Mouse (Mus musculus): ENCODE measurements around the gene Coq8b. TPM values are rescaled to one million over a fixed set of nuclear protein-coding genes. Genes with fewer than 3 reads are reported as not detected.

Coq8b gene
- polyA plus RNA-seq, 1 experiment from 2014 or later, result 13.9 TPM

GRCm38 (mm10) chr7:27285698-27286066 is 52.9 kb downstream of the Coq8b start:
- Histone ChIP-seq H3K4me3 (peak overlapping the region; percentile 42), H3K4me1 (peaks cover 10% of the 10 kb centered on the region; the same call in 1 of the 2 replicates), H3K27me3 (ENCODE audit: insufficient read depth, poor library complexity, severe bottlenecking) (peaks cover 15% of the 10 kb centered on the region; the same call in 1 of the 2 replicates), H3K36me3 (peaks cover 10% of the 10 kb centered on the region), H3K9me3 (no peaks in the 10 kb centered on the region), H3K27ac (no peak overlapping the region)
- WGBS, result 5% methylated on average over 8 of the region's 8 CpGs
- DNase-seq (ENCODE audit: low spot score), result no peak

- Histone ChIP-seq H3K36me3 (no peaks in the 10 kb centered on the region), H3K27me3 (ENCODE audit: insufficient read depth, poor library complexity, severe bottlenecking) (peaks cover 15% of the 10 kb centered on the region; the same call in 1 of the 2 replicates), H3K27ac (no peak overlapping the region), H3K9me3 (no peaks in the 10 kb centered on the region), H3K4me3 (no peak overlapping the region), H3K4me1 (peaks cover 10% of the 10 kb centered on the region; the same call in 1 of the 2 replicates)
- no peak for DNase-seq (ENCODE audit: low spot score)
- WGBS, result 85% methylated on average over 7 of the region's 7 CpGs
These were observed 55.9 kb downstream of the Coq8b start for GRCm38 (mm10) chr7:27288732-27289131.

- no peaks in the 10 kb centered on the region for H3K9me3 ChIP-seq
- no peaks in the 10 kb centered on the region for H3K27me3 ChIP-seq (ENCODE audit: insufficient read depth, poor library complexity, severe bottlenecking)
- peaks cover 1% of the 10 kb centered on the region; the same call in 1 of the 2 replicates for H3K4me1 ChIP-seq
- no peak overlapping the region for H3K4me3 ChIP-seq
- no peak for DNase-seq (ENCODE audit: low spot score)
- no peaks in the 10 kb centered on the region for H3K36me3 ChIP-seq
- WGBS, result 65% methylated on average over 2 of the region's 2 CpGs
- H3K27ac ChIP-seq, result no peak overlapping the region
These were observed 57.7 kb downstream of the Coq8b start for GRCm38 (mm10) chr7:27290555-27290954.

- 52% methylated on average over 12 of the region's 12 CpGs for WGBS
- Histone ChIP-seq H3K36me3 (no peaks in the 10 kb centered on the region), H3K27me3 (ENCODE audit: insufficient read depth, poor library complexity, severe bottlenecking) (no peaks in the 10 kb centered on the region), H3K27ac (no peak overlapping the region), H3K9me3 (no peaks in the 10 kb centered on the region), H3K4me1 (no peaks in the 10 kb centered on the region), H3K4me3 (no peak overlapping the region)
- DNase-seq (ENCODE audit: low spot score), result no peak
These were observed 59.1 kb downstream of the Coq8b start for GRCm38 (mm10) chr7:27291795-27292466.

GRCm38 (mm10) chr7:27295956-27296355 is 63.1 kb downstream of the Coq8b start:
- no peaks in the 10 kb centered on the region for H3K27me3 ChIP-seq (ENCODE audit: insufficient read depth, poor library complexity, severe bottlenecking)
- WGBS, result 81% methylated on average over 4 of the region's 4 CpGs
- H3K27ac ChIP-seq, result no peak overlapping the region
- H3K9me3 ChIP-seq, result no peaks in the 10 kb centered on the region
- no peak for DNase-seq (ENCODE audit: low spot score)
- H3K4me1 ChIP-seq, result no peaks in the 10 kb centered on the region
- no peaks in the 10 kb centered on the region for H3K36me3 ChIP-seq
- no peak overlapping the region for H3K4me3 ChIP-seq

- no peak overlapping the region for H3K27ac ChIP-seq
- 86% methylated on average over 4 of the region's 4 CpGs for WGBS
- no peak for DNase-seq (ENCODE audit: low spot score)
- no peaks in the 10 kb centered on the region for H3K4me1 ChIP-seq
- H3K27me3 ChIP-seq (ENCODE audit: insufficient read depth, poor library complexity, severe bottlenecking), result no peaks in the 10 kb centered on the region
- no peak overlapping the region for H3K4me3 ChIP-seq
- H3K36me3 ChIP-seq, result no peaks in the 10 kb centered on the region
- no peaks in the 10 kb centered on the region for H3K9me3 ChIP-seq
These were observed 63.7 kb downstream of the Coq8b start for GRCm38 (mm10) chr7:27296518-27296917.

GRCm38 (mm10) chr7:27298033-27298610 is 65.3 kb downstream of the Coq8b start:
- no peak overlapping the region for H3K4me3 ChIP-seq
- no peaks in the 10 kb centered on the region for H3K4me1 ChIP-seq
- no peak overlapping the region for H3K27ac ChIP-seq
- WGBS, result 79% methylated on average over 16 of the region's 16 CpGs
- 0 out of 2 replicates have a peak, but pooled peaks cover 3% of the 10 kb centered on the region for H3K27me3 ChIP-seq (ENCODE audit: insufficient read depth, poor library complexity, severe bottlenecking)
- DNase-seq (ENCODE audit: low spot score), result no peak
- no peaks in the 10 kb centered on the region for H3K36me3 ChIP-seq
- no peaks in the 10 kb centered on the region for H3K9me3 ChIP-seq

- H3K27ac ChIP-seq, result no peak overlapping the region
- peaks cover 9% of the 10 kb centered on the region; the same call in 1 of the 2 replicates for H3K27me3 ChIP-seq (ENCODE audit: insufficient read depth, poor library complexity, severe bottlenecking)
- WGBS, result 83% methylated on average over 6 of the region's 6 CpGs
- no peak for DNase-seq (ENCODE audit: low spot score)
- no peak overlapping the region for H3K4me3 ChIP-seq
- H3K36me3 ChIP-seq, result no peaks in the 10 kb centered on the region
- H3K4me1 ChIP-seq, result no peaks in the 10 kb centered on the region
- no peaks in the 10 kb centered on the region for H3K9me3 ChIP-seq
These were observed 66.0 kb downstream of the Coq8b start for GRCm38 (mm10) chr7:27298816-27299215.

- Histone ChIP-seq H3K4me3 (no peak overlapping the region), H3K9me3 (no peaks in the 10 kb centered on the region), H3K27ac (no peak overlapping the region), H3K27me3 (ENCODE audit: insufficient read depth, poor library complexity, severe bottlenecking) (peaks cover 25% of the 10 kb centered on the region), H3K36me3 (no peaks in the 10 kb centered on the region), H3K4me1 (no peaks in the 10 kb centered on the region)
- WGBS, result 69% methylated on average over 4 of the region's 4 CpGs
- no peak for DNase-seq (ENCODE audit: low spot score)
These were observed 67.5 kb downstream of the Coq8b start for GRCm38 (mm10) chr7:27300351-27300750.

GRCm38 (mm10) chr7:27300801-27301200 is 68.0 kb downstream of the Coq8b start:
- no peaks in the 10 kb centered on the region for H3K9me3 ChIP-seq
- no peak for DNase-seq (ENCODE audit: low spot score)
- no peaks in the 10 kb centered on the region for H3K4me1 ChIP-seq
- peaks cover 29% of the 10 kb centered on the region for H3K27me3 ChIP-seq (ENCODE audit: insufficient read depth, poor library complexity, severe bottlenecking)
- H3K36me3 ChIP-seq, result no peaks in the 10 kb centered on the region
- WGBS, result 80% methylated on average over 5 of the region's 5 CpGs
- no peak overlapping the region for H3K4me3 ChIP-seq
- no peak overlapping the region for H3K27ac ChIP-seq

- H3K9me3 ChIP-seq, result no peaks in the 10 kb centered on the region
- peaks cover 42% of the 10 kb centered on the region for H3K27me3 ChIP-seq (ENCODE audit: insufficient read depth, poor library complexity, severe bottlenecking)
- no peak overlapping the region for H3K4me3 ChIP-seq
- H3K4me1 ChIP-seq, result no peaks in the 10 kb centered on the region
- 10% methylated on average over 11 of the region's 11 CpGs for WGBS
- H3K27ac ChIP-seq, result no peak overlapping the region
- no peaks in the 10 kb centered on the region for H3K36me3 ChIP-seq
- no peak for DNase-seq (ENCODE audit: low spot score)
These were observed 69.3 kb downstream of the Coq8b start for GRCm38 (mm10) chr7:27302172-27302571.

- no peak for DNase-seq (ENCODE audit: low spot score)
- no peak overlapping the region for H3K4me3 ChIP-seq
- H3K4me1 ChIP-seq, result peaks cover 8% of the 10 kb centered on the region
- no peak overlapping the region for H3K27ac ChIP-seq
- 80% methylated on average over 17 of the region's 17 CpGs for WGBS
- H3K27me3 ChIP-seq (ENCODE audit: insufficient read depth, poor library complexity, severe bottlenecking), result peaks cover 61% of the 10 kb centered on the region
- no peaks in the 10 kb centered on the region for H3K36me3 ChIP-seq
- H3K9me3 ChIP-seq, result no peaks in the 10 kb centered on the region
These were observed 72.4 kb downstream of the Coq8b start for GRCm38 (mm10) chr7:27305091-27305730.

Measured in heart, embryonic 10.5 days (tissue).